Mouse (Mus musculus) testis, adult 2 months (tissue): ENCODE measurements around the gene Yif1a.

Experiments
- CTCF ChIP-seq: fragments of 200-500 bp; IDR thresholded peaks from 2 replicates; pipeline ENCODE4 v1.5.1; 2012; ENCODE audit warnings: low read depth, mild to moderate bottlenecking, inconsistent platforms, low read length, moderate library complexity; ENCODE audit not compliant: control insufficient read depth, insufficient read depth, insufficient replicate concordance
- POLR2A ChIP-seq: fragments of 200-500 bp; IDR thresholded peaks from 2 replicates; pipeline ENCODE4 v1.6.1; 2012; ENCODE audit warnings: low read depth, mild to moderate bottlenecking, inconsistent platforms, low read length, moderate library complexity; ENCODE audit not compliant: control insufficient read depth

DNA sequence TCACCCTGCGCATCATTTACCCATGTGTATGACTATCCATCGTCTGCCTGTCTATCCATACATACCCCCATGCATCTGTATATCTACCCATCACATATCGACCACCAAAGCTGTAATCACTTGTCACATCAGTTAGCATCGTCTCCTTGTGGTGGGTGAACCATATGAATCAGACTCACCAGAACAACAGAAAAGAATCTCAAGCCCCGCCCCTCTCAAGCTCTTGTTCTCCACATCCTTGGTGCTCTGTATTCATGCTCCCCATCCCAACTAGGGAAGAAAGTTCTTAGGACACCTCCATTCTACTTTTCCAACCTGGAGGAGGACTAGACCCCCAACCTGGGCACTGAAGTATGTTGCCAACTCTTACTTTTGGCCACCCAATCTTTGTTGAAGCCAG lies 26.3 kb upstream of the Yif1a start:
- TF ChIP-seq CTCF (no peak), POLR2A (no peak)
